Mouse (Mus musculus): ENCODE data around the gene Sept10.

- TF ChIP-seq CTCF (IDR thresholded peaks at IDR 0.05; ENCODE audit: borderline replicate concordance, extremely low read depth, insufficient read depth, insufficient read length) (no peak), POLR2A (IDR thresholded peaks at IDR 0.05; ENCODE audit: borderline replicate concordance, extremely low read depth, insufficient read depth, insufficient read length, poor library complexity, severe bottlenecking) (no peak)
Observed at GRCm38 (mm10) chr10:59262979-59263378, 41.3 kb upstream of the Sept10 start.

Measured in brain, embryonic 14.5 days (tissue).